Mouse (Mus musculus): ENCODE results near the gene Tnn.
A peak's percentile ranks its signal among the peaks of the same experiment; 100 is the strongest.

Gene Tnn

DNA sequence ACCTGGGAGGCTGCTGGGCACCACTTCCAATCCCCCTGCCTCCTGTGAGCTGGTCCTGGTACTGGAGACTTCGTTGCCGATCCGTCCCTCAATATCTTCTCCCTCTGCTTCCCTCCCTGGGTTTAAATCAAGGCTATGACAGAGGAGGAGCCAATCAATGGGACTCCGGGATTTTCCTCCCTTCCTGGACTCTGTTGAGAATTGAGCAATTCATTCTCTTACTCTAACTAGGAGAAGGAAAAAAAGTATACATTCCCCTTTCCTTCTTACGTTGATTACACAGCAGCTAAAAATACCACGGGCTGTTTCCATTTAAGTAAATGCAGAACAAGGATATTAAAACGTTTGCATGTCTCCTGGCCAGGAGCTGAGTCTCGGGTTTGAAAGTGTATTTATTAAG, at the start of gene Tnn:
Gene Tnn, minus strand, starts transcription at position 101 of the 400 bp plus-strand sequence.
- DNase-seq (ENCODE audit: low read depth, low spot score) = no peak

DNA sequence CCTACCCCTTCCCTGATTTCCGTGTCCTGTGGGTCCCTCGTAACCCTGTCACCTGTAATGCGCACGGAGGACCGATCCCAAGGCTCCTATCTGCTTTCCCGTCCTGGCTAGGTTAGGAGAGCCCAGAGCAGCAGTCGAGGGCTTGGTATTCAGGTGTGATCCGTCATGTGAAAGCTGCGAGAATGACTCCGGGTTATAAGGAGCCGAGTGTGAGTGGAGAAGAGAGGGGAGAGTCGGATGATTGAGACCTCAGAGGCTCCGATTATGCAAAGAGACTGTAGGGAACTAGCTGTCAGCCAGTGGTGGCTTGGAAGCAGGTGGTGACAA, 41.9 kb upstream of the Tnn start:
- DNase-seq (ENCODE audit: low read depth, low spot score) = no peak

DNA sequence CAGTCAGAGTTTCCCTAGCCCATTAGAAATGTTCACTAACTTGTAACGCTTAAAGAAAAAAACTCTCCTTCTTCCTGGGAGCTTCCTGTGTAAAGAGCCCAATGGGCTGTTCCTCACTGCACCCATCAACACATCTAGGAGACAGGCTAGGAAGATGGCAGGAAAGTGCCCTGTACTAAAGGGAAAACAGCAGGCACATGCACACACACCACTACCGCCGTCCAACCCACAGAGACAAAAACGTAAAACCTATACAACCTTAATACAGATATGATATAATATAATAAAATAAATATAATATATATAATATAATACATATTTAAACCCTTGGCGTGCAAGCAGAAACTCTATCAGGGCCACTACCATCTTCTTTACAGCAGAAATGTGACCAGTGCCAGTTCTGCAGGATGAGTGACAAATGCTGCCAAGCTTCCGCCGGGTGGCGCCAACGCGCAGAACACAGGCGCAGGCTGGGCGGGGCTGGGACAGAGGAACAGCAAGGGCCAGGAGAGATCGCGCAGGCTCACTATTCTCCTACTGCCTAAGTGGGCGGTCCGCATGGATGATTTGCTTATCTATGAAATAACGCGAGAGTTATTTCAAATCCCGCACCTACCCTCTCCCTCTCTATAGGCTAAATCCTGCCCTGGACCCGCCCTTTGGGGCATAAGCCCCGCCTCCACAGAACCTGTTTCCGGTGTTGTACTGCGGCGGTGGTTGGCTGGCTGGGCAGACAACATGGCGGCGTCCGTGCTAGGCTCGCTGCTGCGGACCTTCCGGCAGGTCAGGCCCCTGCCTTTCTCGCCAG, 41.4 kb upstream of the Tnn start, which contains the start of gene Mrps14:
Gene Mrps14, plus strand, starts transcription at position 687 of the 808 bp plus-strand sequence.
- peak; percentile 99 for DNase-seq (ENCODE audit: low read depth, low spot score)

DNA sequence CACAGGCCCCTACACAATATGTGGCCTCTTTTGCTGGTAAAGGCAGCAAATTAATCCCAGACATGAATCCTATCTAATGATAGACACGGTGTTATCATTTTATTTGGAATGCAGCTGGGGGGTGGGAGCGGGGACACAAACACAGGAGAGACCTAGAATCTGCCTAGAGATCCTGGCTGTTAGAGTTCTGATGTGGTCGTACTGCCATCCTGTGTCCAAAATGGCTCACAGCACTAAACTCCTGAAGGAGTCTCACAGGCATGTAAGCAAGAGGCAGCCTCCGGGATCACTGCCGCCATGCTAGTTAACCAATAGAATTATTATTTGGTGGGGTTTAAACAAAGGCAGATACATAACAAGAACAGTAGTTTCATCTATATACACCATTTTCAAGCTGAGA, 31.1 kb upstream of the Tnn start:
- DNase-seq (ENCODE audit: low read depth, low spot score) = peak; percentile 67

DNA sequence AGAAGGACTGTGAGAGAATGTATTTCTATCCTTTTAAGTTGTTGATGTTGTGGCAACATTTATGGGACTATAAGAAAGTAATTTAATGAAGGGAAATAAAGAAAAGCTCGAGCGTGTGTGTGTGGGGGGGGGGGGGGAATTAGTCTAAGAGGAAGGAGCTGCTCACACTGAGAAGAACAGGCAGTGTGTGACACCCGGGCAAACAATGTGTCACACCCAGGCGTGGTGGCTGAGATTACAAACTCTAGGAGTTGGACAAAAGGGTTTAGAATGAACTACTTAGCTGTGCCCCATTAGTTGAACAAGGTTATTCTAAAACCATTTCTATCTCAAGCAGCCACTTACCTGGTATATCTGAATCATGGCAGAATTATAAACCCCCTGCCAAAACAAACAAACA, 27.8 kb upstream of the Tnn start:
- no peak for DNase-seq (ENCODE audit: low read depth, low spot score)

DNA sequence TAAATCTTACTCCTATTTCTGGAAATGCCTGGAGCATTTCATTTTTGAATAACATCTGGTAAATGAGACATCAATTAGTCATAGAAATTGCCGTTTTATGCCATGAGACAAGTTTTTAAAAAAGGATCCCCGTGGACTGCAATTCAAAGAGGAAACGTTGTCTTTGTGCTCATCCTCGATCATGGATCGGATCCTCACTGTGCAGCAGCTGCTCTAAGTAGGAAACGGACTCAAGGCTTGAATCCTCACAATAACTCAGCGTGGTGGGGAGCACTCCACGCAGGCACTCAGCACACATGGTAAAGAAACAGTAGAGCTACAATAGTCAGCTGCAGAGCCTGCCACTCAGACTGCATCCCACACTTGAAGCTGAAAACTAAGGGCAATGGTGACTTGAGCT, 23.5 kb upstream of the Tnn start:
- no peak for DNase-seq (ENCODE audit: low read depth, low spot score)

DNA sequence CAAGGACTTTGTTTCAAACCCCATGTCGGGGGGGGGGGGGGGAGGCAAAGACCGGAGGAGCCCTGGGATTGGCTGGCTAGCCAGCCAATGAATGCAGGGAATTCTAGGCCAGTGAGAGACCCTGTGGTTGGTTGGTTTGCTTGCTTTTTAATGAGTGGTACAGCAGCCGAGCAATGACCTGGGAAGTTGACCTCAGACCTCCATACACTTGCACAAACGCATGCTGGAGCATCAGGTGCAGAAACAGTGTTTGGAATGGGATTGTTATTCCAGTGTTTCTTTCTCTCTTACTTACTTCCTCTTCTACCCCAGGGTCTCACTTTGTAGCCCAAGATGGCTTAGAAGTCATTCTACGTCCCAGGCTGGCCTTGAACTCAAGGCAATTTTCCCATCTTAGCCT, 13.2 kb upstream of the Tnn start:
- no peak for DNase-seq (ENCODE audit: low read depth, low spot score)

DNA sequence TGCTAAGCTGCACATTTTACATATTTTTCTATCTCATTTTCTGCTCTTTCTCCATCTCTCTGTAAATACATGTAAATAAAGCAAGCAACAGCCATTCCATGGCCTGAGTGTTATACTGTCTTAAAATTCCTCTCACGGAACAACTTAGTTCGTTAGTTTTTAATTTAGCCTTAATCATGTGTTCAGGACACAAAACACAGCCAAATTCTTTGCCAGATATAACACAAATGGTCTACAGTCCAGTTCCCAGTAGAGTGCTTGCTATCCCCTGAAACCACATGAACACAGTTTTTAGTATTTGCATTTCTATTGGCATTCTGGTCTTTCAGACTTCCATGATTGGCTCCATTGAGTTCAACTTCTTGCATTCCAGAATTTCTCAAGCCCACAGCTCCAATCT, 4.8 kb upstream of the Tnn start:
- no peak for DNase-seq (ENCODE audit: low read depth, low spot score)

DNA sequence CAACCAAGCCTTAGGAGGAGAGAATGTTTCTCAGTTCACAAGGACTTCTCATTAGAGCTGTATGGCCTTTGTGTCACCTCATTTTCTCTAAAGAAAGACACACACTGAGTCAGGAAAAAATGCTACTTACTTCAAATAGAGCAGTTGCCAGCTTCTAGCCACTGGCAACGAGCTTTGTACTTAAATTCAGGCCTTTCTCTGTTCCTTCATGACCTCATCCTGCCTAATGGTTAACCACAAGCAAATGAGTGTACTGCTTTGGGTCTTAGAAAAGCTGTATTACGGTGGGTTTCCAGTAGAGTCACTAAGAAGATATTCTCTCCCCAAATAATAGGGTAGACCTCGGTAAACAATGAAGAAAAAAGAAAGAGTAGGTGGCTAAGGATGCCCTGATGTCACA, 2.7 kb downstream of the Tnn start:
- DNase-seq (ENCODE audit: low read depth, low spot score) = no peak

DNA sequence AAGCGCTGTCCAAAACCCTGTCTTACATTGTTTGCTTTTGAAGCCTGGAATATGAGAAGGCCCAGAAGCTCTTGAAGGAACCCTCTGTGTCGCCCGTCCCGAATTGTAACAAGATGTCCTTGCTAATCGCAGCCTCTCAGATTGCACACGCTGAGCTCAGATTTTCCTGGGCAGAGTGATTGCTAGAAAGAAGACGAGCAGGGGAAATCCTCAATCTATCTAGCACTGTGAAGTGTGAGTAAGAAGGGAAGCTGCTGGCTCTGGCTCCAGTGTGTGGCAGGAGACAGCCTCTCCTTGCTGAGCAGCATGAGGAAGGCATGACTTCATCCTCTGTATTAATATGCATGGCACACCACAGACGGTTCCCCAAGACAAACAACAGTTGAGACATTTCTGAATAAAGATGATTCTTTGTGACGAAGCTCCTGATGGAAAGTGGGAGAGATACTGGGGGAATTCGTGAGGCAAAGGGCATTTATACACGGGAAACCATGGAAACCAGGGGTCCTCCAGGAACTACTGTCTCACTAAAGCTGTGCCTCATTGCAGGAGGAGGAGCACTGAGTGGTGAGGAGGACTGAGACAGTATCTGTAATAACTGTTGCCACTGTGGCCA, 4.0 kb downstream of the Tnn start:
- peak; percentile 8 for DNase-seq (ENCODE audit: low read depth, low spot score)

DNA sequence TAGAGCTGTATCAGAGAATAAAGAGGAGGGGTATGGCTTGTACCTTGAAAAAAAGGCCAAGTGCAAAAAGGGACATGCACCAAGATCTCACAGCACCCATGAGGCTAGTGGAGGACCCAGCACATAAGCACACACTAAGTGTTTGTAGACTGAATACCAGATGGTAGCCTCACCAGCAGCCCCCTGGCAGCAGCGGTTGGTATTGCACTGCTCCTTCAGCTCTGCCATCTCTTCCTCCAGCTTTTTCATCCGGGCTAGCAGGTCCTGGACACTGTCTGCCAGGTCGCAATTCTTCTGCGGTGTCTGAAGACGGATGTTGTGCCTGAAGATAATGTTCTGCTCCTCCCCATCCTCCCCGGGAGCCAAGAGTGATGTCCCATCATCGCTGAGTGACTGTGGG, 6.1 kb downstream of the Tnn start:
- DNase-seq (ENCODE audit: low read depth, low spot score) = no peak

DNA sequence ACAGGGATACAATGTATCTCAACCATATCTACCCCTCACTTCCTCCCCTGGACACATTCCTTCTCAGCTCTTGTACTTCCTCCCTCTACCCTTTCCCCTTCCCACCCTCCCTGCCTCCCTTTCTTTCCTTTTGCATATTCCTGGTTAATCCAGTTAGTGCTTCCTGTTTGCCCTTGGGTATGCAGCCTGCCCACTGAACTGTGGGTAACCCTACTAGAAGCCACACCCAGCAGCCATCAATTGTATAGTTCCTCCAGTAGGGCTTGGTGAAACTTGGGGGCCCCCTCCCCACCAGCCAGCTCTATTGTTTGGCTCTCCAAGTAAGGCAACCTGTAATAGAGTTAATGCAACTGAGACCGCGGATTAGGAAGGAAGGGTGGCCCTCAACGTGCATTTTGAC, 7.8 kb downstream of the Tnn start:
- DNase-seq (ENCODE audit: low read depth, low spot score) = no peak

DNA sequence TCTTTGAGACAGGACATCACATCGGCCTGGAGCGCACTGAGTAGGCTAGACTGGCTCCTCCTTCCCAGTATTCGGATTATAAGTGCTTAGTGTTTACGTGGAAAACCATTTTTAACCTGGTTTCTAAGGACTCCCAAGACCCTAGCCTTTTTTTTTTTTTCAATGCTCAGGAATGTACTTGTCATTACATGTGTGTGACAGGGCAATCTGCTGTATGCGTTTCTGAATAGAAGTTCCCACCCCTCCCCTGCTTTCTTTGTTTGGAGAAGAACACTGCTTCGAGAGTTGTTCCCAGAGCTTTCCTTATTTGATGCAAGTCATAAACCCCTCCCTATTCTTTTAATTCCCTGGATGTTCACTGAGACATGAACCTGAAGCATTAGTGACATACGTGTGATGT, 9.0 kb downstream of the Tnn start:
- DNase-seq (ENCODE audit: low read depth, low spot score) = no peak

DNA sequence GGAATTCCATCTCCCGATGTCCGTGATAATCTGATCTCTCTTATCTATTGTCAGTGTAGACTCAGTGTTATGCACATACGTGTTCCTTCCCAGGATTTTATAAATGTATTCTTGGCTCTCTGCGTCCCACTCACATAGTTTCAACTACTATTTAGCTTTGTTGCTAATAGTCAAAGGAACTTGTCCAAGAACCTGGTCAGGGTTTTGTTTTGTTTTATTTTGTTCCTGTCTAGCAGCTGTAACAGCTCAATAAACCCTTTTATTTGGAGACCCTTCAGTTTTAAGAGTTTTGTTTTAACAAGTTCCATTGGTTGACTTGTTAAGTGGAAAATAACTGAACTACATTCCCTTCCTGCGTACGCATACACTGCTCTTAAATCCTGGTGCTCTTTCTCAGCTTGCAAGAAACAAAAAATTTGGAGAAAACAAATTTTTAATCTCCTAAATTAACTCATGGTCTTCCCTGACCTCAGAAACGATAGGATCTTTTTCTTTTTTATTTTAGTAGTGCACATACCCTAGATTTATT, 17.0 kb downstream of the Tnn start:
- no peak for DNase-seq (ENCODE audit: low read depth, low spot score)

DNA sequence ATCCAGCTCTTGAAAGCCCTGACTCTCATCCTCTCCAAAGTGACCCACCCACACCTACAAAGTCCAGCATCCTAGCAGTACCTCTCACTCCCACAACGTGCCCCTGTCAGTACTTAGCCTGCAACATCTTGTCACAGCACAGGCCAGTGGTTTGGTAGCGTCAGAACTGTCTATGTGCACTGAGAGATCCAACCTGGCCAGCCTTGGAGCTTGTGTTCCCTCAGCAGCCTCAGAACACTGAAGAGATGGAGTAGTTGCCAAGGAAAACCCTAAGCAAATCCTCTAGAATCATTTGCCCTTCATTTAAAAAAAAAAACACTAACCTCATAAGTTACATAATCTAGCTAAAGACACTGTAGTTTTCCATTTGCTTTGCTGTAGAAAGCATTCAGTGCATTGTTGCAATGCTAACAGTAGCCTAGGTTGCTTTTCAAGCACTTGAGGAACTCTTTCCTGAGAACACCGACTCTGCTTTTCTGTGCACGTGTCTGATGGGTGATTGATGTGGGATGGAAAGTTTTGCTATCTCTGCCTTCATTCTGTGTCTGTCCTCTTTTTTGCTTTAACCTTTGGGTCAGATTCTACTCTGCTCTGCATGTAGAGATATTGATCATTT, 19.8 kb downstream of the Tnn start:
- no peak for DNase-seq (ENCODE audit: low read depth, low spot score)

DNA sequence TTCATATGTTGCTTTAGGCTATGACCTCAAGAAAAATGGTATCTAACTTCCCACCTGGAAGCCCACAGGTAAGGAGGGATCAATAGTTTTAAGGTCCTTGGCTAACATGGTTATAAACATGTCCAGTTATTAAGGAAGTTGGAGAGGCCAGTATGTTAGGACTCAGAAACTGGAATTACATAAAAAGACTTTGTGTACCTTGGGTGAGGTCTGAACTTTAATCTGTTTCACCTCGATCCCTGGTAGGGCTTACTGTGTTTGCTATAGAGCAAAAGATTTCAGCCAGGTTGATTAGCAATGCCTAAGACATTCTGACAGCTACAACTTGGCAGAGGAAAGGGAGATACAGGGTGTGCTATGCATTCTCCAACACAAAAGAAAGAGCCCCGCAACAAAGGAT, 29.4 kb downstream of the Tnn start:
- no peak for DNase-seq (ENCODE audit: low read depth, low spot score)

DNA sequence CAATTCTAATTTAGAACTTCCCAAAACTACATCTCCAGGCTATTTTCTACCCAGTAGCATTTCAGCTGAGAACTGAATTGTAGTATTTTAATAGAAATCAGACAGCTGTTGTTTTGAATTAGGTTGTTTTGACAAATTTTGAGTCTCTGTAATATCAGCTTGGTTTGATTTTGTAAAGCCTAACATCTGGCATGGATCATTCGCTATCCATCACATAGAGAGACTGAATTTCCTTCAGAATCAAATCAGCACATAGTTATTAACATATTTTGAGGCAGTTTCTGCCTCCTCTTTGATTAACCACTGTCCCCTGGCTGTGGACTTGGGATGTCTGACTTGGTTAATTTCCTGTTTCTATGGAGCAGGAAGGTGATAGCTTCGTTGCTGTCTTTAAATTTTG, 44.8 kb downstream of the Tnn start:
- DNase-seq (ENCODE audit: low read depth, low spot score) = peak; percentile 4

DNA sequence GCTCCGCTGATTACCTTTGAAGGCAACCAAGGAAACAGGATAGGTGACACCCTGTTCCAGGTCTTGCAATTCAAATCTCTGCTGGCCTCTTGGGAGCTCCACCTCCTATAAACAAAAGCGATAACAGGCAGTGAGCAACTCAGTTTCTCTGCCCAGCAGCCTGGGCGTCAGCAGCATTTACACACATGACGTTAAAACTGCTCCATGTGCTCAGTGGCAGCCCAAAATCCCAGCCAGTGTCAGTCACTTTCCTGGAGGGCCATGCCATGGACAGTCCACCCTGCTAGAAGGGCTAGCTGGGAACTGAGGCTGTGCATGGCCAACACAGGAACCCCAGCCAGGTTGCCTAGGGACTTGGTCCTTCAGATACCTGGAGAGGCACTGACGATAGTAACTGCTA, 48.0 kb downstream of the Tnn start:
- no peak for DNase-seq (ENCODE audit: low read depth, low spot score)

DNA sequence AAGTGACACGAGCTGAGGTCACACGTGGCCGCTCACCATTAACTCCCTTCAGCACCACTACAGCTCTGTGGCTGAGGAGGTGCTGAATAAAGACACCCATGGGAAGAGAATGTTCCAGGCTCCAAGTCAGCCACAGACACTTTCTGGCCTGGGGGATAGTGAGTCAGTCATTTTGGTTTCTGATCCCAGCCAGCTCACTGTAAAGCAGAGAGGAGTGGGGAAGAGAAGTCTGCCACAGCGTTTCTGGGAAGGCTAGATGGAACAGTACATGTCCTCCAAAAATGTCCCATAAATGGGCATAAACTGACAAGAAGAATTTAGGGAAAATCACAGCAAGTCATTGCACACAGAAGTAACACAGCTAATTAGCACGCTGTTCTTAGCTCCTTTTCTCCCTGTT, 52.4 kb downstream of the Tnn start:
- DNase-seq (ENCODE audit: low read depth, low spot score) = peak; percentile 6

DNA sequence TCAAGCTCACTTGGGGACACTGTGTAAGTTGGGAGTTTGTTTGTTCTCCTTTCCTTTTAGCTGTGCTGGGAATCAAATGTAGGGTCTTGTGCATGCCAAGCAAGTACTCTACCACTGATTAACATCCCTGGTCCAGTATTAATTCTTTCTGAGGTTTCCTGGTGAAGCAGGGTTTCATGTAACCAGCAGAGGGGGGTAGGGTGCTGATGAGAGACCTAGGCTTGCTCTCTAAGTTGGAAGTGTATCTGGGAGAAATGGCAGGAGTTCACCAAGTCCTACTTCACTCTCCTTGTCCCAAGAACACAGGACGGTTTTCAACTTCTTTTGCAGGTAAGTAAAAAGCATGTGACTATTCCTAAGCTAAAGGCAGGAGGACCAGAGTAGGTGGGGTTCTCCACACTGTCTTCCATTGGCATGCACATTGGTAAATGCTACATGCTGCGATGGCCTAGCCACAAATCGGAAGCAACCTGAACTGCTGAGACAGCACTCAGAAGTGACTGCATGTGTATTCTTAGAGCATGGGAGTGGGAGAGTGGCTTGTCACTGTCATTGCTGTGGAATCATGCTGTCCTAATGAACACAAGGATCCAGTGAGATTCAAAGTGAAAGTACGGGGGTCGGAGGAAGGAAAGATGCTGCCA, 53.6 kb downstream of the Tnn start:
- DNase-seq (ENCODE audit: low read depth, low spot score) = no peak

DNA sequence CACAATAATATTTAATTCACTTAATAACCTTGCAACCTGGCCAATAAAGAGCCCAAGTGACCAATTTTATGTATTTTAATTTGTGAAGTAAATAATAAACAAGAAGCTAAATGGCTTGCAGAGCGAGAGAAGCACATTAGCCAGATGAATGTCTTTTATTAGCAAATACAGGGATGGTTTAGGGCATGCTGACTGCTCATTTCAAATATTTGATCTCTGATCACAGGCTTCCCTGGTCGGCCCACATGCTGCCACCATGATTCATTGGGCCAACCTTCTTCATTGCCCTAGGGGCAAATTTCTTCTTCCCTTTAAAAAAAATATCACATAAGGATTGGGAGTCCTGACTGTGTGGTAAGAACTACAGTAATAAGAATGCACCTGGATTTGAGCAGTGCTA, 66.7 kb downstream of the Tnn start:
- DNase-seq (ENCODE audit: low read depth, low spot score) = no peak

DNA sequence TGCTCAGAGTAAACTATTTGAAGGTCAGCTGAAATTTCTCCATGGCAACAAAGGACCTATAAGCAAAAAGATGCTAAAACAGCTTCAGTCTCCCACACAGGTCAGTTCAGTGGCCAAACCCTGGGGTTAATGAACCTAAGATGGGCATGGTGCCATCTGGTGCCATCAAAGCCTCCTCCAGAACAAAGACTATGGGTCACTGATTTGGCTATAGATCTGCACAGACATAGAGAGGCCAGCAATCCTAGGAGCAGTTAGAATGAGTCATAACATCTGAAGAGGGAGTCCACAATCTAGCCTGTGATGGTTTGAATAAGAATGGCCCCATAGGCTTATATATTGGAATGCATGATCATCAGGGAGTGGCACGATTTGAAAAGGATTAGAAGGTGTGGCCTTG, 69.1 kb downstream of the Tnn start:
- DNase-seq (ENCODE audit: low read depth, low spot score) = no peak

Data from brain, embryonic 18.5 days (tissue).